9 mouse cellular contexts compared by ENCODE assay signal in the genomic region with DNA sequence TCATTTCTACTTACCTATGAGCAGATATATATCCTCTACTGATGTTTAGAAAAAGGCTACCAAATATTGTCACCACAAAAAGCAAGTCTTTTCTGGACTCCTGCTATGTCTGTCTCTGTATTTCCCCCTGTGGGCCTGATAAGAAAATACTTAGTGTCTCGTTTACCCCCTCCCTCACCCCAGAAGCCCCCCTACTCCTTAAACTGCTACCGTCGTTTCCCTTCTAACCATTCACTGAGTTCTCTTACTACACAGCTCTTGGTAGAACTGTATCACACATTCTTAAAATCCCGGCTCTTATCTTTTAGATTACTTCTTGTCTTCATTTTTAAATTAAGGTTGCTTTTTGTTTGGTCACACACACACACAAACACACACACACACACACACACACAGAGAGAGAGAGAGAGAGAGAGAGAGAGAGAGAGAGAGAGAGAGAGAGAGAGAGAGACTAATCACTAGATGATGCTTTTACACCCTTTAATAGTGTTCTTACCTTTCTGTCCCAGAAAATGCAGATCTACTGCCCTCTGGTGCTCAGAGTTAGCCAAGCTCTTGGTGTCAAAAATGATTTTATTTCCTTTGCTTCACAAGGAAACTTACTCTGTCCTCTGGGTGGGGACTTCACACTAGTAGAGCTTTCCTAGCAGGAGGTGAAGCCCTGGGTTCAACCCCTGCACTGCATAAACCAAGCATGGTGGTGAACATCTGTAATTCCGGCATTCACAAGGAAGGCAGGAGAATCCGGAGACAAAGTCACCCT. TPM values are rescaled to one million over a fixed set of nuclear protein-coding genes. Genes with fewer than 3 reads are reported as not detected.
DNase-seq lines count a peak whose midpoint lies in the region; ATAC-seq and TF ChIP-seq lines count a peak whose summit lies in the region.
"Had no signal": no experiment of that assay in that cellular context is flagged by ENCODE, and none has a peak within 500 bp of the region (broad histone marks: within the 10 kb centered on the region; RNA-seq: fewer than 3 reads in every experiment).

No protein-coding gene starts in this region.

- H3K79me2 ChIP-seq in heart, adult 2 months (replicated peaks; ENCODE audit: control insufficient read depth, insufficient read depth, low read length), result no peaks in the 10 kb centered on the region

- TF ChIP-seq EP300 in heart, adult 2 months (IDR thresholded peaks at IDR 0.05; ENCODE audit: insufficient read depth, low read depth, low read length), result no peak

- H3K4me2 ChIP-seq in heart, embryonic 11.5 days, result no peak overlapping the region

- no peaks in the 10 kb centered on the region for H3K4me1 ChIP-seq in heart, adult 2 months (ENCODE audit: control insufficient read depth, insufficient read depth, low read length)
- H3K4me1 ChIP-seq in heart, embryonic 11.5 days (ENCODE audit: control insufficient read depth, insufficient read depth, low read length), result no peaks in the 10 kb centered on the region
- H3K4me1 ChIP-seq in E14TG2a.4 (replicated peaks; ENCODE audit: low read depth, low read length), result peaks cover 6% of the 10 kb centered on the region; the same call in 1 of the 2 replicates
- peaks cover 4% of the 10 kb centered on the region for H3K4me1 ChIP-seq in midbrain, embryonic 10.5 days

- DNase-seq in heart, adult 2 months, result no peak
- DNase-seq in c-Kit-positive CD71-positive TER-119-negative erythroid progenitor cells, embryonic 14.5 days (ENCODE audit: low read depth), result peak; percentile 11
- DNase-seq in frontal cortex, postnatal 25 days (ENCODE audit: low spot score in 2 of 2), result peak; percentile 22 to 44
- peak; percentile 47 to 83 for DNase-seq in layer of hippocampus, adult 18-20 months (ENCODE audit: low spot score in 2 of 2)
- DNase-seq in midbrain, embryonic 10.5 days (ENCODE audit: low spot score), result peak; percentile 25
- peak; percentile 63 for DNase-seq in splenic B cell, adult 2 months (ENCODE audit: low read depth, low spot score)

- WGBS in heart, adult 2 months, result 40% methylated on average over 6 of the region's 6 CpGs
- WGBS in heart, embryonic 11.5 days (ENCODE audit: insufficient replicate concordance), result 32% methylated on average over 6 of the region's 6 CpGs
- 66% methylated on average over 6 of the region's 6 CpGs for WGBS in midbrain, embryonic 10.5 days

- ATAC-seq in heart, embryonic 11.5 days (replicated peaks; ENCODE audit: insufficient number of reproducible peaks, low FRiP score, low TSS enrichment), result no peak

- no peak overlapping the region for H3K9ac ChIP-seq in heart, adult 2 months (ENCODE audit: low read depth, low read length)
- no peak overlapping the region for H3K9ac ChIP-seq in heart, embryonic 11.5 days (ENCODE audit: low read depth, low read length)

- no peak overlapping the region for H3K27ac ChIP-seq in heart, adult 2 months
- no peak overlapping the region for H3K27ac ChIP-seq in heart, embryonic 11.5 days (ENCODE audit: low read depth, low read length)
- no peak overlapping the region for H3K27ac ChIP-seq in midbrain, embryonic 10.5 days (replicated peaks)

- intact Hi-C loops in heart, adult 2 months (cut with DNase I), result loop anchor here (1.0 to 2.0 kb wide), 2 partner anchors 115 to 842 kb away; no protein-coding TSS in a partner anchor

- peak; percentile 59 for TF ChIP-seq CTCF in heart, adult 2 months (IDR thresholded peaks at IDR 0.05)
- peak; percentile 39 for TF ChIP-seq CTCF in E14TG2a.4 (conservative IDR thresholded peaks at IDR 0.05; ENCODE audit: low read length)

- H3K36me3 ChIP-seq in heart, adult 2 months (ENCODE audit: control insufficient read depth, insufficient read depth, low read length), result no peaks in the 10 kb centered on the region
- H3K36me3 ChIP-seq in heart, embryonic 11.5 days (ENCODE audit: control insufficient read depth, insufficient read depth, low read length), result no peaks in the 10 kb centered on the region
- H3K36me3 ChIP-seq in E14TG2a.4 (ENCODE audit: insufficient read depth, low read length), result no peaks in the 10 kb centered on the region
- H3K36me3 ChIP-seq in midbrain, embryonic 10.5 days, result no peaks in the 10 kb centered on the region
- no peaks in the 10 kb centered on the region for H3K36me3 ChIP-seq in splenic B cell, adult 2 months (ENCODE audit: control insufficient read depth, insufficient read depth, low read length, poor library complexity, severe bottlenecking)

- H3K4me3 ChIP-seq in heart, adult 2 months, result no peak overlapping the region
- H3K4me3 ChIP-seq in heart, embryonic 11.5 days (ENCODE audit: low read depth, low read length), result no peak overlapping the region
- H3K4me3 ChIP-seq in E14TG2a.4 (replicated peaks; ENCODE audit: low read length), result no peak overlapping the region
- no peak overlapping the region for H3K4me3 ChIP-seq in midbrain, embryonic 10.5 days

- no peaks in the 10 kb centered on the region for H3K9me3 ChIP-seq in heart, embryonic 11.5 days (replicated peaks; ENCODE audit: control insufficient read depth, low read length)
- H3K9me3 ChIP-seq in E14TG2a.4 (ENCODE audit: low read length), result no peaks in the 10 kb centered on the region
- no peaks in the 10 kb centered on the region for H3K9me3 ChIP-seq in midbrain, embryonic 10.5 days (replicated peaks)

- H3K27me3 ChIP-seq in heart, adult 2 months (ENCODE audit: control insufficient read depth, insufficient read depth, low read length), result no peaks in the 10 kb centered on the region
- peaks cover 3% of the 10 kb centered on the region; the same call in 1 of the 2 replicates for H3K27me3 ChIP-seq in heart, embryonic 11.5 days (ENCODE audit: control insufficient read depth, insufficient read depth, low read length)
- no peaks in the 10 kb centered on the region for H3K27me3 ChIP-seq in E14TG2a.4 (ENCODE audit: insufficient read depth, low read length)
- H3K27me3 ChIP-seq in midbrain, embryonic 10.5 days (ENCODE audit: low read depth, poor library complexity, severe bottlenecking), result no peaks in the 10 kb centered on the region
- no peaks in the 10 kb centered on the region for H3K27me3 ChIP-seq in splenic B cell, adult 2 months (ENCODE audit: control insufficient read depth, insufficient read depth, low read length, poor library complexity, severe bottlenecking)

- no peak for TF ChIP-seq POLR2A in heart, adult 2 months (IDR thresholded peaks at IDR 0.05; ENCODE audit: insufficient read depth, low read depth, low read length)

RNA-seq across cellular contexts. Expression of a gene that starts 7.1 kb away (rescaled TPM):
- not detected for total RNA-seq in heart, adult 2 months (2021)
- not detected in 2 replicates for polyA plus RNA-seq in heart, adult 2 months (2012; rRNA removed)
- polyA plus RNA-seq in heart, embryonic 11.5 days (2014; fragmentation: Nextera tagmentation; extraction: Ambion mirVana), result not detected in 2 replicates
- not detected for total RNA-seq in layer of hippocampus, adult 18-20 months (2021)
- not detected in 2 replicates for polyA plus RNA-seq in midbrain, embryonic 10.5 days (2016; fragmentation: Nextera tagmentation; extraction: Ambion mirVana)
- total RNA-seq: left cerebral cortex, postnatal 36 days had no signal

Comparison
In these comparisons a context has a peak if more than half of its experiments do, and no peak if none do; other contexts are left out.
1. DNase-seq: peak in c-Kit-positive CD71-positive TER-119-negative erythroid progenitor cells, embryonic 14.5 days (single experiment), frontal cortex, postnatal 25 days (2 of 2), layer of hippocampus, adult 18-20 months (2 of 2), midbrain, embryonic 10.5 days (single experiment) and splenic B cell, adult 2 months (single experiment); none in heart, adult 2 months (0 of 2).